Mouse (Mus musculus) G1E-ER4 (cell line): ENCODE results near the gene Sbsn. TPM values are rescaled to one million over a fixed set of nuclear protein-coding genes. Genes with fewer than 3 reads are reported as not detected.

Experiments
- GATA1 ChIP-seq: IDR thresholded peaks from one replicate; pipeline ENCODE4 v1.8.0; 2012; ENCODE audit warnings: low read length, inconsistent platforms
- polyA plus RNA-seq: library from polyadenylated mRNA; stranded (reverse); fragments of >175 nt; gene quantifications from 2 replicates; pipeline ENCODE4 v1.2.3, GENCODE M21; 2012

Gene Sbsn
- polyA plus RNA-seq, 1 experiment, result 6.4 TPM

DNA sequence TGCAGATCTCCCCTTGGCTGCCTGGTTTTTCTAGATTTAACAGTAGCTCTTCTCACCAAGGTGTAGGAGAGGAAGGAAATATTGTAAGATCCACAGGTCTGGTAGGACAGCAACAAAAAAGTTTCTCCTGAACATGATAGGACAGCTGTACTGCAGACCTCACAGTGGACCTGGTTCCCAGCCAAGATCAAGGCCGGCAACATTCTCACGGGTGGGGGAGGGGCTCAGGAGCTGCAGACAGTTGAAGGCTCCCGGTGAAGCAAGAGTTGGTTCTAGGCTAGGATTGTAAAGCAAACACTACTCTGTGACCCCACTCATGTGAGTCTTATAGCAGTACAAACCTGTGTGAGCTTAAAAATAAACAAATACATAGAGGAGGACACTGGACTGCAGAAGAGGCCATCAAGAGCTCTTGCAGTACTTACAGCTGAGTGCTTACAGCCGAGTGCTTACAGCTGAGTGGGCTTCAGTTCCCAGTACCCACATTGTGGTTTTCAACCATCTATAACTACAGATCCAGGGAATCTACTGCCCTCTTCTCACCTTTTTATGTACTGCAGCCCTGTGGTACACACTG, 7.2 kb upstream of the Sbsn start:
- TF ChIP-seq GATA1, result no peak

DNA sequence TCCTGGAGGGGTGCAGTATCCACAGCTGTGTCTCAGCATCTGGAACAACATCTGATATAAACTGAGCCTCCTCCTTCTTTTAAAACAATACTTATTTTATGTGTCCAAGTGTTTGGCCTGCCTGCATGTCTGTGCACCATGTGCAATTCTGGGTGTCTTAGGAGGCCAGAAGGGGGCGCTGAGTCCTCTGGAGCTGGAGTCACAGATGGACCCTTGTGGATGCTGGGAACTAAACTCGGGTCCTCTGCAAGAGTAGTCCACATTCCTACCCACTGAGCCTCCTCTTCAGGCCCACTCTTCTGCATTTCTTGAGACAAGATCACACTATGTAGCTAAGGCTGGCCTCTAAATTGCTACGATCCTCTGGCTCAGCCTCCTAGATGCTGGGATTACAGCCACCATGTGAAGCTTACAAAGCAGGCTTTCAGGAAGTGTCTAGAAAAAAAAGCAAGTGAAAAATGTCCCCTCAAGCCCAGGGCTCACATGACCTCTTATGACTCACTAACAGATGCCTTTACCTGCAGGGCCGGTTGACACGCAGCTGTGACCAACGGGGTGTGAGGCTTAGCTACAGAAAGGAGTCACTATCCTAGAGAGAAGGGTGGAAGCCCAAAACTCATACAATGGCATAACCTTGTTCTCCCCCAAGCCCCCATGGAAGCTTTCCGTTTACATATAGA, 3.6 kb upstream of the Sbsn start:
- no peak for TF ChIP-seq GATA1

DNA sequence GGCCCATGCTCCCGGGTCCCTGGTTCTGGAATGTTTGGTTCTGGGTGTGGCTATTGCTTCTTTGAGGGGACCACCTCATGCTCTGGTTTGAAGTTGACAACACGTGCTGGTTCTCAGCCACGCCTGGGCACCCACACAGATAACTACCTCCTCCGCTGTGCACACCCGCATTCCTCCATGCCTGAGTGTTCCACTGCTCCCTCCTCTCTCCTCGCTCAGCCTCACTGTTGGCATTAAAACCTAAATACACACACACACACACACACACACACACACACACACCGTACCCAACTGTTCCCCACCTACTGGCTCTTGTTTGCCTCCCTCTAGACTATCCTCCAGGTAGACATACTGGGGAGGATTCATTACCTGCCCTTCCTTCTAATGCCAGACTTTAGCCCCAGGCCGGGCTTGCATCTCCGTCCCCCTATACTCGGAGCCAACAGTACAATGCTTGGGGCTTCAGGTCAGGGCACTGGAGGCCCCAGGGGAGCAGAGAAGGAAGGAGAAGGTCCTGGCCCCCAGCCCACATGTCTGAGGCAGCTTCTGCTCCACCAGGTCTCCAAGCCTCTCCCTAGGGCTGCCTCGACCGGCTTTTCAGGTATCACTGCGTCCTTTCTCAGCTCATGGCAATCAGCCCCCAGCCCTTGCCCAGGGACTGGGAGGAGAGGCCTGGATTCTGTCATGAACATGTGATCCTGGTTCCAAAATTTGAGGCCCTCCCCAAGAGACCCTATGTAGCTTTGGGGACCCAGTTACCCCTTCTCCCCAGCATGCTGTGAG, 1.3 kb upstream of the Sbsn start:
- no peak for TF ChIP-seq GATA1

- TF ChIP-seq GATA1, result no peak
These were observed 5.7 kb downstream of the Sbsn start for GRCm38 (mm10) chr7:30757001-30757400.

- no peak for TF ChIP-seq GATA1
These were observed 7.6 kb downstream of the Sbsn start for GRCm38 (mm10) chr7:30758853-30759252.

DNA sequence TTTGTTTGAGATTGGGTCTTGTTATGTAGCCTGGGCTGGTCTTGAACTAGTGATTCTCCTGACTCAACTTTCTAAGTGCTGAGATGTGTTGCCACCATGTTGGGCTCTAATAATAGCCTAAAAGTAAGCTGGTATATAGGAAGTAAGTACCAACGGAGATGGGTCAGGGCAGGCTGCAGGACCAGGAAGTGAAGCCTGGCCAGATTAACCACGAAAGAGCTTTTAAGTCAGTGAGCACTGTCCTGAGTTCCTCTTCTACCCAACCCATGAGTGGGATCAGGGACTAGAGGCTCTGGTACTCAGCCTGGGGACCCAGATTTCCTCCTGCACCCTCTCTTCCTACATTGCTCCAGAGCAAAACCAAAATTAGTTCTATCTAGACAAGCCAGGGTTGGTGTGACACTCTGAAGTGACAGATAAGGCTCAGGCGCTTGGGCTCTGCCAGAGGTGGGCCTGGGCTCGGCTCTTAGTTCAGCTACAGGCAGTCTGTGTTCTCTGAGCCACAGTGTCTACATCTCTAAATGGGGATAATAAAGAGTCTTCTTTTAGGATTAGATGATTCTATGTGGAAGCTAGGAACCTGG, 10.6 kb downstream of the Sbsn start:
- no peak for TF ChIP-seq GATA1

DNA sequence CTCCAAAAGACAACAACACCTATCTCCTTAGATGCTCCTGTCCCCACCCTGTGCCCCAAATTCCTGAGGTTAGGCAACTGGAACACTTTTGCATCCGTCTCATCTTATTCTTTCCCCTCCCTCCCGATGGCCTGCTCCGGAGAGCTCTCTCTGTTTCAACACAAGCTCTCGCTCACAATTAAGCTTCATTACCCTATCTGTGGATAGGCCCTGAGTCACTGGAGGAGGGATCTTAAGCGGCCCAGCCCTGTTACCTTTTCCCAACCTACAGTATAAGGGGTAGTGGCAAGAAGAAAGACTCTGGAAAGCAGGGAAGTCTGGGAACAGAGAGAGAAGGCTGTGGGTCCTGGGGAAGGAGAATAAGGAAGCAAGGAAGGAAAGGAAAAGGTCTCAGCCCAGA, 12.2 kb downstream of the Sbsn start, which contains the start of gene Dmkn:
Dmkn (plus strand) TSS at position 301 of the 400 bp plus-strand sequence.
- no peak for TF ChIP-seq GATA1

DNA sequence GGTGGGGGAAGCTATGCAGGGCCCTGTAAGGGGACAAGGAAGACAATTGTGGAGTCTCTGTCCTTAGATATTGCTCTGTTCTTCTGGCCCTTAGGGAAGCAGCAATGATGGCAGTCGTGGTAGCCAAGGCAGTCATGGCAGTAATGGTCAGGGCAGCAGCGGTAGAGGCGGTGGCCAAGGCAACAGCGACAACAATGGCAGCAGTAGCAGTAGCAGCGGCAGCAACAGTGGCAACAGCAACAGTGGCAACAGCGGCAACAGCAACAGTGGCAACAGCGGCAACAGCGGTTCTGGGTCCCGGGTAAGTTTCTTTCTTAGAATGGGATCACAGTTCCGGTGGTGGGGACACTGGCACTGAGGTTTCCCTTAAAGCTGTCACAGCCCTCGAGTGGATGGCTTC, 13.9 kb downstream of the Sbsn start:
- TF ChIP-seq GATA1, result no peak

- no peak for TF ChIP-seq GATA1
These were observed 15.1 kb downstream of the Sbsn start for GRCm38 (mm10) chr7:30766408-30766807.

DNA sequence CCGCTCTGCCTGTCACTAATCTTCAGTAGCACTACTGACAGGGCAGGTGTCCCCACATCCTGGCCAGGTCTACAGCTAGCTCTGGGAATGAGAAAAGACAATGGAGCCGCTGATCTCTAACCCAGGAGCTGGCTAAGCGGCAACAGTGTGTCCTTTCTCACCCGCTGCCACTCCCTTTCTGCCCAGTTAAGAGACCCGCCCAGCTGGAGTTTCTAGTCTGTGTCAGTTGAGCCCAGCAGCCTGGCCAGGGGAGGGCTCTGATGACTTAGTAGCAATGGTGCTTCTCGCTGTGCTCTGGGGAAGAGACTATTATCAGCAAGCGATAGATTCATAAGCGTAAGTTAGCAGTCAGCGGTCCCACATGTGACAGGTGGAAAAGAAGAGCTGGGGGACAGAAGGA, 18.0 kb downstream of the Sbsn start:
- TF ChIP-seq GATA1, result no peak

DNA sequence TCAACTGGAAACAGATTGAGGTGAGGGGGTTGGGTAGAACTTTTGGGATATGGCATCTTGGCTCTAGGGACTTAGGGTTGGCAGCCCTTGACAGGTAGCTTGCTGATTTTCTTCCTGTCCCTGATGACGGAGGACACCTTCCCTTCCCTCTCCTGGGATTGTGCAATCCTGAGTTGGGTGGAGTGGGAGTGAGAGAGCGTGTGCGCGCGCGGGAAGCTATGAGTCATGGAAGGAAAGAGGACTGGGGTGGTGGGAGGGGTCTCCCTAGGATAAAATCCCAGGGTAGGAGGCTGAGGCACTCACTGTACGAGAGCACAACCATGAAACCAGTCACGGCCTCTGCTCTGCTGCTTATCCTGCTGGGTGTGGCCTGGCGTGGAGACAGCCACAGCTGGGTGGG, 24.8 kb downstream of the Sbsn start:
- TF ChIP-seq GATA1, result no peak

- TF ChIP-seq GATA1, result no peak
These were observed 25.9 kb downstream of the Sbsn start for GRCm38 (mm10) chr7:30777081-30777579.

DNA sequence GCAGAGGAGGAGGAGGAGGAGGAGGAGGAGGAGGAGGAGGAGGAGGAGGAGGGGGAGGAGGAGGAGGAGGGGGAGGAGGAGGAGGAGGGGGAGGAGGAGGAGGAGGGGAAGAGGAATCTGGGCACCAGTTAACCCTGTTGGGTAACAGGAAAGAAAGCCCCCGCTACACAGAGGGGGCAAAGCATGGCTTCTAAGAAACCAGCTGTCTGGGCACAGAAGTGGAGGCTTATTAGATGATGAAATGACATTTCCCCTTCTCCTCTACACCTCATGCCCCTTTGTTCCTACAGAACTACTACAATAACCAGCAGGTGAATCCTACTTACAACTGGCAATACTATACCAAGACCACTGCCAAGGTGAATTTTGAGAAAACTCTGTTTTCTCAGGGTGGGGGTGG, 26.6 kb downstream of the Sbsn start:
- TF ChIP-seq GATA1, result no peak

GRCm38 (mm10) chr7:30781792-30782191, 30.5 kb downstream of the Sbsn start:
- TF ChIP-seq GATA1, result no peak

DNA sequence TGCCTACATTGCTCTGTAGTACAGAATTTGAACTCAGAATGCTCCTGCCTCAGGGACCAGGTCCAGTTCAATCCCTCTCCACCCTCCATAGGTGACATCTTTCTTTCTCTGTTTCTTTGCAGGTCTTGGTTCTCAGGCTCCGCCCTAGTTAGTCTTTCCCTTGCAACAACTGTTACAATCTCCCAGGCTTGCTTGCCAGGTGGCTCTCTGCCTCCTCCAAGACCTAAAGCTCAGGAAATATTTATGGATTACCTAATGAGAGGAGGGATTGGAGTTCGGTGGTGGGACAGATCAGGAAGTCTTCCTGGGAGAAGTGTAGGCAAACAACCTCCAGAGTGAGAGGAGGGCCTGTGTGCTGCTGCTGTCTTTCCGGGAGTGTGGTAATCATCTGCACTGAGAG, 31.4 kb downstream of the Sbsn start:
- no peak for TF ChIP-seq GATA1

DNA sequence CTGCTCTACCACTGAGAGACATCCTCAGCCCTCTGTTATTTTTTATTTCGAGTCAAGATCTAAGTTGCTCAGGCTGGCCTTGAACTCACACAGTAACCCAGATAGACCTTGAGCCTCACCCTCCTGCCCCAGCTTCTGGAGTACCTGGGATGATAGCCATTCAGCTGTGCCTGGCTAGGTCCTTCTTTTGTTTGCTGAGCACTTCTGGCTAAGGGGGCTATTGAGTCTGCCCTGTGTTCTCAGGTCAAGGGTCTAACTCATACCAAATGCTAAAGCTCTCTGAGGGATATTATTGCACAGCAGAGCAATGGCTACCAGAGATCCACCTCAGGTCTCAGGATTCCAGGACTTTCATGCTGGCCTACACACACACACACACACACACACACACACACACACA, 33.9 kb downstream of the Sbsn start:
- TF ChIP-seq GATA1, result no peak
